Comparison of ENCODE assay signal across 9 mouse cellular contexts in genomic region chr16:46495201-46495600, GRCm38 (mm10). TPM values are rescaled to one million over a fixed set of nuclear protein-coding genes. Genes with fewer than 3 reads are reported as not detected.
A peak's percentile ranks its signal among the peaks of the same experiment; 100 is the strongest.
DNase-seq lines count a peak whose midpoint lies in the region; ATAC-seq lines count a peak whose summit lies in the region.
"Had no signal": no experiment of that assay in that cellular context is flagged by ENCODE, and none has a peak within 500 bp of the region (broad histone marks: within the 10 kb centered on the region; RNA-seq: fewer than 3 reads in every experiment).

No protein-coding gene starts in this region.

- peaks cover 14% of the 10 kb centered on the region for H3K4me1 ChIP-seq in lung, embryonic 16.5 days (replicated peaks; ENCODE audit: control insufficient read depth, insufficient read depth, low read length)
- H3K4me1 ChIP-seq in forebrain, embryonic 12.5 days: peaks cover 26% of the 10 kb centered on the region
- H3K4me1 ChIP-seq in limb, embryonic 11.5 days (ENCODE audit: control insufficient read depth, insufficient read depth, low read length): peaks cover 8% of the 10 kb centered on the region; the same call in 1 of the 2 replicates
- peaks cover 22% of the 10 kb centered on the region for H3K4me1 ChIP-seq in neural tube, embryonic 15.5 days

- H3K9ac ChIP-seq in lung, embryonic 16.5 days (ENCODE audit: low read length): peak overlapping the region; percentile 58
- peak overlapping the region; percentile 95 for H3K9ac ChIP-seq in forebrain, embryonic 12.5 days
- peak overlapping the region; percentile 69; the same call in 1 of the 2 replicates for H3K9ac ChIP-seq in limb, embryonic 11.5 days (ENCODE audit: low read length)
- peak overlapping the region; percentile 91 for H3K9ac ChIP-seq in neural tube, embryonic 15.5 days (replicated peaks)

- no peaks in the 10 kb centered on the region for H3K36me3 ChIP-seq in lung, embryonic 16.5 days (ENCODE audit: control insufficient read depth, insufficient read depth, low read length)
- H3K36me3 ChIP-seq in forebrain, embryonic 12.5 days (replicated peaks): 0 out of 2 replicates have a peak, but pooled peaks cover 2% of the 10 kb centered on the region
- no peaks in the 10 kb centered on the region for H3K36me3 ChIP-seq in limb, embryonic 11.5 days (ENCODE audit: control insufficient read depth, insufficient read depth, low read length)
- no peaks in the 10 kb centered on the region for H3K36me3 ChIP-seq in neural tube, embryonic 15.5 days

- no peak overlapping the region for H3K27ac ChIP-seq in lung, embryonic 16.5 days (ENCODE audit: low read length)
- H3K27ac ChIP-seq in forebrain, embryonic 12.5 days: no peak overlapping the region
- no peak overlapping the region for H3K27ac ChIP-seq in limb, embryonic 11.5 days (replicated peaks; ENCODE audit: low read depth, low read length)
- H3K27ac ChIP-seq in neural tube, embryonic 15.5 days (replicated peaks): no peak overlapping the region

- no peak for DNase-seq in lung, postnatal 4 days
- DNase-seq in limb, embryonic 11.5 days (ENCODE audit: low spot score): no peak
- no peak for DNase-seq in spleen, postnatal 4 days (ENCODE audit: low spot score in 2 of 2)
- DNase-seq in cerebellum, postnatal 4 days (ENCODE audit: low spot score in 2 of 2): no peak
- DNase-seq in thymus, postnatal 36 days: no peak

- H3K9me3 ChIP-seq in lung, embryonic 16.5 days (ENCODE audit: control insufficient read depth, low read length): no peaks in the 10 kb centered on the region
- no peaks in the 10 kb centered on the region for H3K9me3 ChIP-seq in forebrain, embryonic 12.5 days
- no peaks in the 10 kb centered on the region for H3K9me3 ChIP-seq in limb, embryonic 11.5 days (ENCODE audit: control insufficient read depth, low read length)
- H3K9me3 ChIP-seq in neural tube, embryonic 15.5 days (replicated peaks): no peaks in the 10 kb centered on the region

- no peak for ATAC-seq in lung, embryonic 16.5 days (ENCODE audit: low read depth)
- no peak for ATAC-seq in forebrain, embryonic 12.5 days (ENCODE audit: low FRiP score)
- no peak for ATAC-seq in limb, embryonic 11.5 days (ENCODE audit: insufficient number of reproducible peaks, low FRiP score, low TSS enrichment, low read depth)
- ATAC-seq in neural tube, embryonic 15.5 days (ENCODE audit: low FRiP score): no peak
- ATAC-seq: activated CD4-positive, CD25-positive, alpha-beta regulatory T cell, adult 4 months had no signal

- peak overlapping the region; percentile 91 for H3K4me3 ChIP-seq in lung, embryonic 16.5 days (ENCODE audit: low read length)
- peak overlapping the region; percentile 91 for H3K4me3 ChIP-seq in forebrain, embryonic 12.5 days (replicated peaks)
- H3K4me3 ChIP-seq in limb, embryonic 11.5 days (ENCODE audit: low read depth, low read length): peak overlapping the region; percentile 77
- peak overlapping the region; percentile 97 for H3K4me3 ChIP-seq in neural tube, embryonic 15.5 days (replicated peaks)

- H3K4me2 ChIP-seq in lung, embryonic 16.5 days (ENCODE audit: low read depth, low read length): peak overlapping the region; percentile 92
- peak overlapping the region; percentile 90 for H3K4me2 ChIP-seq in forebrain, embryonic 12.5 days
- H3K4me2 ChIP-seq in limb, embryonic 11.5 days (ENCODE audit: low read depth, severe bottlenecking): peak overlapping the region; percentile 44
- H3K4me2 ChIP-seq in neural tube, embryonic 15.5 days: peak overlapping the region; percentile 66

- 9% methylated on average over 3 of the region's 3 CpGs for WGBS in lung, embryonic 16.5 days
- WGBS in forebrain, embryonic 12.5 days: 19% methylated on average over 3 of the region's 3 CpGs
- WGBS in limb, embryonic 11.5 days: 24% methylated on average over 3 of the region's 3 CpGs
- 25% methylated on average over 3 of the region's 3 CpGs for WGBS in neural tube, embryonic 15.5 days

- H3K27me3 ChIP-seq in lung, embryonic 16.5 days (ENCODE audit: control insufficient read depth, insufficient read depth, low read depth, low read length): no peaks in the 10 kb centered on the region
- no peaks in the 10 kb centered on the region for H3K27me3 ChIP-seq in forebrain, embryonic 12.5 days
- H3K27me3 ChIP-seq in limb, embryonic 11.5 days (ENCODE audit: control insufficient read depth, insufficient read depth, low read length): 0 out of 2 replicates have a peak, but pooled peaks cover 3% of the 10 kb centered on the region
- no peaks in the 10 kb centered on the region for H3K27me3 ChIP-seq in neural tube, embryonic 15.5 days (replicated peaks)

RNA-seq across cellular contexts. Expression of gene Nectin3, which starts 3.1 kb away (rescaled TPM):
- polyA plus RNA-seq in lung, embryonic 16.5 days (2015; fragmentation: Nextera tagmentation; extraction: Ambion mirVana): 12.0 and 12.1 TPM in 2 replicates
- polyA plus RNA-seq in forebrain, embryonic 12.5 days (2016; fragmentation: Nextera tagmentation; extraction: Ambion mirVana): 53.9 and 61.1 TPM in 2 replicates
- 28.5 and 28.8 TPM in 2 replicates for polyA plus RNA-seq in limb, embryonic 11.5 days (2014; fragmentation: Nextera tagmentation; extraction: Ambion mirVana)
- 24.7 and 28.9 TPM in 2 replicates for polyA plus RNA-seq in neural tube, embryonic 15.5 days (2015; fragmentation: Nextera tagmentation; extraction: Ambion mirVana)
